Mouse (Mus musculus): ENCODE measurements at regions not wholly inside any gene's neighbourhood (a gene's known extent, or its start where the extent isn't known, plus 50 kb on each side); places are given as distances from the start of the nearest gene placed in this dataset.

DNA sequence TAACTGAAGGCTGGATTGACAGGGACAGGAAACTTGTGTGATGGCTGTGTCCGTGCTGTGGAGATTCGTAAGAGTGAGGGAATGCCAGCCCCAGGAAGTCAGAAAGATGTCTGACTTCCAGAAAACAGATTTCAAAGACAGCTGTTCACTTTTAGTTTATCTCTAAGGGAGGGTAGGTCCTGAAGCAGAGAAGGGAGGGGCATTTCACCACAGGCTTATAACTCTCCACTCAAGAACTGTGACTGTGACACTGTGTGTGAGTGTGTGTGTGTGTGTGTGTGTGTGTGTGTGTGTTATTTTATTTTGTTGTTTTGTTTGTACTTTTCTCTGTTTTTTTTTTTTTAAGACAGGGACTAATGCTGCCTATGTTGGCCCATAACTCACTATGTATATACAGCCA is 109.1 kb upstream of the Sox5 start:
- Histone ChIP-seq H3ac (ENCODE audit: control insufficient read depth, insufficient read length) (no peak overlapping the region), H3K27me3 (ENCODE audit: control insufficient read depth, insufficient read depth, insufficient read length) (no peaks in the 10 kb centered on the region), H3K36me3 (ENCODE audit: control insufficient read depth, insufficient read depth) (no peaks in the 10 kb centered on the region), H3K4me2 (ENCODE audit: low read depth) (no peak overlapping the region), H3K79me2 (ENCODE audit: control insufficient read depth, insufficient read depth) (no peaks in the 10 kb centered on the region), H3K4me3 (no peak overlapping the region)
- TF ChIP-seq POLR2AphosphoS2 (IDR thresholded peaks at IDR 0.05; ENCODE audit: insufficient read length, low read depth) (no peak), MYOG (IDR thresholded peaks at IDR 0.05; ENCODE audit: control insufficient read depth in 1 of 3, insufficient read depth in 1 of 3, insufficient read length in 2 of 3, low read depth in 2 of 3) (no peak), SRF (IDR thresholded peaks at IDR 0.05; ENCODE audit: control insufficient read depth, insufficient read length, low read depth) (no peak), USF1 (IDR thresholded peaks at IDR 0.05; ENCODE audit: low read depth) (no peak), TCF12 (IDR thresholded peaks at IDR 0.05; ENCODE audit: insufficient read depth, poor library complexity, severe bottlenecking) (no peak), REST (IDR thresholded peaks at IDR 0.05; ENCODE audit: insufficient read depth, insufficient read length) (no peak), E2F4 (IDR thresholded peaks at IDR 0.05; ENCODE audit: insufficient read depth) (no peak), MYOD1 (IDR thresholded peaks at IDR 0.05; ENCODE audit: control insufficient read depth in 1 of 3, insufficient read length in 2 of 3, low read depth in 2 of 3) (no peak), CEBPB (IDR thresholded peaks at IDR 0.05; ENCODE audit: insufficient read depth, poor library complexity, severe bottlenecking) (no peak), MAX (IDR thresholded peaks at IDR 0.05; ENCODE audit: low read depth) (no peak), TCF3 (IDR thresholded peaks at IDR 0.05; ENCODE audit: insufficient read length, low read depth) (no peak)

DNA sequence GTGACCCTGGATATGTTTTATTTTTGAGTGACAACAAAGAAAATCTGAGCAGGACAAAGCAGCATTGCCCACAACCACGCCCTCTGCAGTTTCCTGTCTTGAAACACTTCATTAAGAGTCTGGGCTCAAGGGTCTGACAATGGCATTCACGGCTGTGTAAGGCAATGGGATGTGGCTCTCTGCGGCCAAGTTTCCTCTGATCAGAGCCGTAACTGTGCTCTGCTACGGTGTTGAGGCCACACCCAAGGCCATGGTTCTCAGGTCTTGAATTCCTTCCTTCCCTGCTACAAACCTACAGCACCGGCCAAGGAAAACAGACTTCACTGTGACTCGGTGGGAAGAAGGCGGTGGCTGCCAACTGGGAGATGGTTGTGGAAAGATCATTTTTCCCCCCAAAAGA is 108.4 kb upstream of the Sox5 start:
- no peak overlapping the region for H3K4me3 ChIP-seq
- no peaks in the 10 kb centered on the region for H3K79me2 ChIP-seq (ENCODE audit: control insufficient read depth, insufficient read depth)
- H3K4me2 ChIP-seq (ENCODE audit: low read depth) = peak overlapping the region; percentile 9
- H3K36me3 ChIP-seq (ENCODE audit: control insufficient read depth, insufficient read depth) = no peaks in the 10 kb centered on the region
- TF ChIP-seq MAX (IDR thresholded peaks at IDR 0.05; ENCODE audit: low read depth) (no peak), POLR2AphosphoS2 (IDR thresholded peaks at IDR 0.05; ENCODE audit: insufficient read length, low read depth) (no peak), CEBPB (IDR thresholded peaks at IDR 0.05; ENCODE audit: insufficient read depth, poor library complexity, severe bottlenecking) (no peak), TCF3 (IDR thresholded peaks at IDR 0.05; ENCODE audit: insufficient read length, low read depth) (no peak), REST (IDR thresholded peaks at IDR 0.05; ENCODE audit: insufficient read depth, insufficient read length) (no peak), E2F4 (IDR thresholded peaks at IDR 0.05; ENCODE audit: insufficient read depth) (no peak), USF1 (IDR thresholded peaks at IDR 0.05; ENCODE audit: low read depth) (no peak), POLR2A (IDR thresholded peaks at IDR 0.05; ENCODE audit: insufficient read length, low read depth) (no peak), TCF12 (IDR thresholded peaks at IDR 0.05; ENCODE audit: insufficient read depth, poor library complexity, severe bottlenecking) (no peak)
- no peak overlapping the region for H3ac ChIP-seq (ENCODE audit: control insufficient read depth, insufficient read length)
- H3K27me3 ChIP-seq (ENCODE audit: control insufficient read depth, insufficient read depth, insufficient read length) = no peaks in the 10 kb centered on the region

DNA sequence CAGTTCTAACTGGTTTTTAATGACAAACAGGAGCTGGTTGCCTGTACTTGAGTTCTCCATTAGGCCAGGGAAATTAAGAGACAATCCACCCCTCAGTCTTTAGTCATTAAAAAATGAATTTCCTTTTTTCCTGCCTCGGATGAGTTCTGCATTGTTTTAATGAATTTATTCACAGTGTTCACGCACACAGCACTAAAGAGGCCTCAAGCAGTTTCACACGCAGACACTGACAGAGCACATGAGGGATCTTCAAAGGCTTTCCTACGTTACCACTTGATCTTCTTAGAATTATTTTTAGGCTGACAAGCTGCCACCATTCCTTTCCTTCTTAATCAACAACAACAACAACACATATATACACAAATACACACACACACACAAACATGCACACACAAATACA is 101.3 kb upstream of the Sox5 start:
- Histone ChIP-seq H3K4me3 (no peak overlapping the region), H3K4me2 (ENCODE audit: low read depth) (no peak overlapping the region), H3K27me3 (ENCODE audit: control insufficient read depth, insufficient read depth, insufficient read length) (no peaks in the 10 kb centered on the region), H3ac (ENCODE audit: control insufficient read depth, insufficient read length) (no peak overlapping the region), H3K79me2 (ENCODE audit: control insufficient read depth, insufficient read depth) (no peaks in the 10 kb centered on the region), H3K36me3 (ENCODE audit: control insufficient read depth, insufficient read depth) (no peaks in the 10 kb centered on the region)
- TF ChIP-seq USF1 (IDR thresholded peaks at IDR 0.05; ENCODE audit: low read depth) (no peak), MAX (IDR thresholded peaks at IDR 0.05; ENCODE audit: low read depth) (no peak), TCF3 (IDR thresholded peaks at IDR 0.05; ENCODE audit: insufficient read length, low read depth) (no peak), POLR2AphosphoS2 (IDR thresholded peaks at IDR 0.05; ENCODE audit: insufficient read length, low read depth) (no peak), TCF12 (IDR thresholded peaks at IDR 0.05; ENCODE audit: insufficient read depth, poor library complexity, severe bottlenecking) (no peak), SRF (IDR thresholded peaks at IDR 0.05; ENCODE audit: control insufficient read depth, insufficient read length, low read depth) (no peak), MYOG (IDR thresholded peaks at IDR 0.05; ENCODE audit: control insufficient read depth in 1 of 3, insufficient read depth in 1 of 3, insufficient read length in 2 of 3, low read depth in 2 of 3) (no peak), REST (IDR thresholded peaks at IDR 0.05; ENCODE audit: insufficient read depth, insufficient read length) (no peak), CEBPB (IDR thresholded peaks at IDR 0.05; ENCODE audit: insufficient read depth, poor library complexity, severe bottlenecking) (no peak), POLR2A (IDR thresholded peaks at IDR 0.05; ENCODE audit: insufficient read length, low read depth) (no peak), E2F4 (IDR thresholded peaks at IDR 0.05; ENCODE audit: insufficient read depth) (no peak), MYOD1 (IDR thresholded peaks at IDR 0.05; ENCODE audit: control insufficient read depth in 1 of 3, insufficient read length in 2 of 3, low read depth in 2 of 3) (no peak)

DNA sequence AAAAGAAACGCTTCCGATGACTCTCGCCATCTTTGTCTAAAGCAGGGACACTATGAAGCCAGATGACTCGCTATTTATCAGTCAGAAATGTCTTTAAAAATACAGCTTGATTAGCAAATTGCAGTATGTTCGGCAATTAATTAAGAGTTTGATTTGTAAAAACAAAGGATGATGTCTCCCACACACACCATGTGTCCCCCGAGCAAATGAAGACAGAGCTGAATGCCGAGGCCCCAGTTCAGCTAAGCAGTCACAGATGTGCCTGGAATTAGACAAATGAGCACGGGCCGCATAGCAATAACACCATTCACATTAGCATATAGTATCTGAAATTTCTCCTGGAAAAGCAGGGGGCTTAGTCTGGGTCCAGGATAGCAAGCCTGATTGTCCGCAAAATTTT is 98.3 kb upstream of the Sox5 start:
- TF ChIP-seq MYOD1 (IDR thresholded peaks at IDR 0.05; ENCODE audit: control insufficient read depth in 1 of 3, insufficient read length in 2 of 3, low read depth in 2 of 3) = no peak
- TF ChIP-seq POLR2A (IDR thresholded peaks at IDR 0.05; ENCODE audit: insufficient read length, low read depth) = no peak
- no peak for TF ChIP-seq E2F4 (IDR thresholded peaks at IDR 0.05; ENCODE audit: insufficient read depth)
- TF ChIP-seq CEBPB (IDR thresholded peaks at IDR 0.05; ENCODE audit: insufficient read depth, poor library complexity, severe bottlenecking) = no peak
- no peak for TF ChIP-seq TCF12 (IDR thresholded peaks at IDR 0.05; ENCODE audit: insufficient read depth, poor library complexity, severe bottlenecking)
- no peak for TF ChIP-seq USF1 (IDR thresholded peaks at IDR 0.05; ENCODE audit: low read depth)
- no peak for TF ChIP-seq REST (IDR thresholded peaks at IDR 0.05; ENCODE audit: insufficient read depth, insufficient read length)
- no peak for TF ChIP-seq SRF (IDR thresholded peaks at IDR 0.05; ENCODE audit: control insufficient read depth, insufficient read length, low read depth)
- no peak for TF ChIP-seq POLR2AphosphoS2 (IDR thresholded peaks at IDR 0.05; ENCODE audit: insufficient read length, low read depth)
- no peak for TF ChIP-seq TCF3 (IDR thresholded peaks at IDR 0.05; ENCODE audit: insufficient read length, low read depth)
- TF ChIP-seq MAX (IDR thresholded peaks at IDR 0.05; ENCODE audit: low read depth) = no peak
- TF ChIP-seq MYOG (IDR thresholded peaks at IDR 0.05; ENCODE audit: control insufficient read depth in 1 of 3, insufficient read depth in 1 of 3, insufficient read length in 2 of 3, low read depth in 2 of 3) = no peak
- Histone ChIP-seq H3K79me2 (ENCODE audit: control insufficient read depth, insufficient read depth) (no peaks in the 10 kb centered on the region), H3K36me3 (ENCODE audit: control insufficient read depth, insufficient read depth) (no peaks in the 10 kb centered on the region), H3K4me3 (no peak overlapping the region), H3ac (ENCODE audit: control insufficient read depth, insufficient read length) (no peak overlapping the region), H3K4me2 (ENCODE audit: low read depth) (no peak overlapping the region), H3K27me3 (ENCODE audit: control insufficient read depth, insufficient read depth, insufficient read length) (no peaks in the 10 kb centered on the region)

Data from myocyte (in vitro differentiated cells).